ENCODE assay signal across 23 mouse cellular contexts in the genomic region with DNA sequence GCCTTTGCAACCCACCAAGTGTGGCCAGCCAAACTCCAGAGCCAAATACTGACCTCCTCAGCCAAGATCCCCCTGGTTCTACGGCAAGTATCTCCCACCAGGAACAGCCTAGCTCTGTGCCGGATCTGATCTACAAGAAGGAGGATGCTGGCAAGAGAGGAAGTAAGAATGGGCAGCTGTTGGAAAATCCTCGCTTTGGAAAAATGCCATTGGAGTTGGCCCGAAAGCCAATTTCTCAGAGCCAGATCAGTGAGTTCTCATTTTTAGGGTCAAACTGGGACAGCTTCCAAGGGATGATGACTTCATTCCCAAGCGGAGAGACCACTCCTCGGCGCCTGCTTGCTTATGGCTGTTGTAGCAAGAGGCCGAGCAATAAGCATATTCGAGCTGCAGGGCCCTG. TPM values are rescaled to one million over a fixed set of nuclear protein-coding genes. Genes with fewer than 3 reads are reported as not detected.
"Had no signal": no experiment of that assay in that cellular context is flagged by ENCODE, and none has a peak within 500 bp of the region (broad histone marks: within the 10 kb centered on the region; RNA-seq: fewer than 3 reads in every experiment).

No protein-coding gene starts in this region.

- H3K9me3 ChIP-seq: limb, embryonic 15.5 days; liver, embryonic 12.5 days; neural tube, embryonic 15.5 days had no signal

- H3K4me3 ChIP-seq: left cerebral cortex, adult 2 months; limb, embryonic 15.5 days; liver, embryonic 12.5 days; midbrain, embryonic 10.5 days; myocyte; neural tube, embryonic 15.5 days had no signal

- DNase-seq: kidney, adult 11 months; kidney, adult 9 months; kidney, postnatal 36 days; midbrain, embryonic 14.5 days; right cerebral cortex, adult 18-20 months; right cerebral cortex, postnatal 25 days; thymus, postnatal 36 days had no signal

- ATAC-seq: liver, embryonic 12.5 days had no signal

- H3K27me3 ChIP-seq: limb, embryonic 15.5 days; liver, embryonic 12.5 days; neural tube, embryonic 15.5 days had no signal

- H3K27ac ChIP-seq: kidney, postnatal 0 days; left cerebral cortex, adult 2 months; limb, embryonic 15.5 days; liver, embryonic 12.5 days; midbrain, embryonic 10.5 days; neural tube, embryonic 15.5 days had no signal

- H3K4me2 ChIP-seq: limb, embryonic 15.5 days; liver, embryonic 12.5 days; neural tube, embryonic 15.5 days had no signal

- H3K4me1 ChIP-seq: liver, embryonic 12.5 days; midbrain, embryonic 10.5 days; neural tube, embryonic 15.5 days had no signal

- H3K9ac ChIP-seq: limb, embryonic 15.5 days; liver, embryonic 12.5 days; neural tube, embryonic 15.5 days had no signal

RNA-seq across cellular contexts. Expression of gene Hsf5, which starts 5.4 kb away (rescaled TPM):
- polyA plus RNA-seq: myocyte had no signal

RNA-seq across cellular contexts. Expression of gene Gm11492, which starts 45.1 kb away (rescaled TPM):
- total RNA-seq: layer of hippocampus, adult 18-20 months; layer of hippocampus, postnatal 14 days; left cerebral cortex, adult 2 months; megakaryocyte, adult 5-6 weeks had no signal
- polyA plus RNA-seq: kidney, postnatal 0 days; limb, embryonic 11.5 days; limb, embryonic 15.5 days; liver, embryonic 12.5 days; liver, embryonic 16.5 days; midbrain, embryonic 10.5 days; midbrain, embryonic 14.5 days; myocyte; neural tube, embryonic 11.5 days; neural tube, embryonic 15.5 days; small intestine, adult 2 months; stomach, embryonic 16.5 days; thymus, postnatal 0 days had no signal

RNA-seq across cellular contexts. Expression of gene Rnf43, which starts 51.0 kb away (rescaled TPM):
- polyA plus RNA-seq: myocyte had no signal
